In the genomic region with DNA sequence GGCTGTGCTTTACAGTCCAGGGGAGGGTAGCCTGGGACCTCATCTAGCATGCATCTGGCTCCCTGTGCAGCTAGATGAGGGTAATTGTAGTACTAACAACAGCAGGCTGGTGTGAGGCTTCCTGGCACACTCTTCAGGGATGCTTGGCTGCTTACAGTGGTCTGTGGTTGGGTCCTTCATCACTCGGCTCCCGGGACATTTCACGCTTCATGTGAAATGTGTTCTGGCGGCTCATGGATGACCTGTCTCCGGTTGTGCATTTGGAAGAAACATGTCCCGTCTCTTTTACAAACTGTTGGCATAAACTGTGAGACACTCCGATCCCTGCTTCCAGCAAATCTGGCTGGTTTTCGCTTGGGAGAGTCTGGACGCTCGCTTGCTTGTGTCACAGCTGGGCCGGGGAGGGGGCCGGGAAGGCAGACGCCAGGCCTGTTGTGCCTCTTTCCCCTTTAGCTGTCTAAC, we compare ENCODE assay signal across 10 mouse cellular contexts.
DNase-seq lines count a peak whose midpoint lies in the region; ATAC-seq and TF ChIP-seq lines count a peak whose summit lies in the region.
"Had no signal": no experiment of that assay in that cellular context is flagged by ENCODE, and none has a peak within 500 bp of the region (broad histone marks: within the 10 kb centered on the region; RNA-seq: fewer than 3 reads in every experiment).

No protein-coding gene starts in this region.

- no peaks in the 10 kb centered on the region for H3K27me3 ChIP-seq in hindbrain, embryonic 12.5 days
- H3K27me3 ChIP-seq in midbrain, postnatal 0 days (ENCODE audit: insufficient read depth, low read length) = no peaks in the 10 kb centered on the region

- WGBS in hindbrain, embryonic 12.5 days = 61% methylated on average over 13 of the region's 13 CpGs
- 51% methylated on average over 13 of the region's 13 CpGs for WGBS in midbrain, postnatal 0 days

- peak overlapping the region; percentile 5; the same call in 1 of the 2 replicates for H3K9ac ChIP-seq in hindbrain, embryonic 12.5 days
- H3K9ac ChIP-seq in midbrain, postnatal 0 days (replicated peaks; ENCODE audit: low read length, poor library complexity, severe bottlenecking) = no peak overlapping the region

- no peaks in the 10 kb centered on the region for H3K36me3 ChIP-seq in hindbrain, embryonic 12.5 days
- H3K36me3 ChIP-seq in midbrain, postnatal 0 days (ENCODE audit: insufficient read depth, low read length) = no peaks in the 10 kb centered on the region

- H3K4me3 ChIP-seq in hindbrain, embryonic 12.5 days = no peak overlapping the region
- H3K4me3 ChIP-seq in midbrain, postnatal 0 days (ENCODE audit: low read depth, low read length) = no peak overlapping the region

- TF ChIP-seq CTCF in midbrain, postnatal 0 days (IDR thresholded peaks at IDR 0.05) = no peak

- peak overlapping the region; percentile 73 for H3K27ac ChIP-seq in hindbrain, embryonic 12.5 days
- no peak overlapping the region for H3K27ac ChIP-seq in midbrain, postnatal 0 days (ENCODE audit: low read depth, low read length)

- no peak overlapping the region for H3K4me2 ChIP-seq in hindbrain, embryonic 12.5 days (replicated peaks)
- H3K4me2 ChIP-seq in midbrain, postnatal 0 days (ENCODE audit: low read depth, low read length, poor library complexity, severe bottlenecking) = no peak overlapping the region

- ATAC-seq in hindbrain, embryonic 12.5 days (ENCODE audit: low FRiP score) = peak; percentile 72
- ATAC-seq in midbrain, postnatal 0 days (ENCODE audit: low FRiP score) = peak; percentile 66
- ATAC-seq: Patski had no signal

- H3K9me3 ChIP-seq in hindbrain, embryonic 12.5 days (replicated peaks) = peaks cover 7% of the 10 kb centered on the region
- H3K9me3 ChIP-seq in midbrain, postnatal 0 days (ENCODE audit: low read length) = no peaks in the 10 kb centered on the region

- peaks cover 43% of the 10 kb centered on the region for H3K4me1 ChIP-seq in hindbrain, embryonic 12.5 days
- peaks cover 6% of the 10 kb centered on the region; the same call in 1 of the 2 replicates for H3K4me1 ChIP-seq in midbrain, postnatal 0 days (ENCODE audit: insufficient read depth, low read length)

- intact Hi-C loops in left cerebral cortex, postnatal 14 days (cut with DNase I) = no loop called here

- peak; percentile 32 for DNase-seq in adrenal gland, postnatal 14 days
- no peak for DNase-seq in adrenal gland, postnatal 4 days (ENCODE audit: low spot score in 2 of 2)
- peak; percentile 11 to 24 for DNase-seq in left cerebral cortex, postnatal 14 days (ENCODE audit: low spot score in 2 of 2)
- DNase-seq in left cerebral cortex, adult 11 months (ENCODE audit: low spot score) = no peak
- DNase-seq in midbrain, postnatal 0 days (ENCODE audit: low spot score) = peak; percentile 89
- DNase-seq in left cerebral cortex, adult 8-10 months (ENCODE audit: low spot score in 2 of 2) = no peak
- DNase-seq in urinary bladder, postnatal 36 days (ENCODE audit: low spot score in 2 of 2) = no peak
- DNase-seq: heart, postnatal 4 days had no signal

Comparison
In these comparisons a context has a peak if more than half of its experiments do, and no peak if none do; other contexts are left out.
1. DNase-seq: peak in adrenal gland, postnatal 14 days (single experiment), left cerebral cortex, postnatal 14 days (2 of 2) and midbrain, postnatal 0 days (single experiment); none in adrenal gland, postnatal 4 days (0 of 2), left cerebral cortex, adult 11 months (single experiment), left cerebral cortex, adult 8-10 months (0 of 2) and urinary bladder, postnatal 36 days (0 of 2).